Mouse (Mus musculus): ENCODE measurements around the gene Sult4a1.

Sult4a1 gene

DNA sequence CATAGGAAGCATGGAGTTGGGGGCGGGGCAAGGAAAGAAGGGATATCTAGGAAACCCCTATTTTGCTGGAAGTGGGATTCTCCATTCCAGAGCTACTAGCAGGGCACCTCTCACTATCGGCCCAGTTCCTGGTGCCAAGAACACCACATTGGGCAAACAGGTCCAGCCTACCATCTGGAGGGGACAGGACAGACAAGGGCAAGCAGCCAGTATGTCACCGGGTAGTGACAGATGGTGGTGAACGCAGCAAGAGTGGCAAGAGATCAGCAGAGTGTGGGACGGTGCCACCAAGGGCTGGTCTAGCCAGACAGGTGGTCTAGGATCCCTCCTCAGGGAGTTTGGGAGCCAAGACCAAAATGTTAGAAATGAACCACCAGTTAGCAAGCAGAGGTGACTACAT is 68.5 kb downstream of the Sult4a1 start:
- DNase-seq (ENCODE audit: inconsistent ontology term): no peak

Data from Muller cell, postnatal 12 days (primary cell).